Mouse (Mus musculus) heart, embryonic 13.5 days (tissue): ENCODE measurements around the gene Coq9. TPM values are rescaled to one million over a fixed set of nuclear protein-coding genes. Genes with fewer than 3 reads are reported as not detected.

ENCODE experiments used
- ATAC-seq: fragments of 200-750 bp; cut with Nextera tagmentation; 2 replicates; pipeline ENCODE4 v1.8.0; 2017; ENCODE audit warnings: moderate TSS enrichment; ENCODE audit not compliant: insufficient number of reproducible peaks, low FRiP score, low TSS enrichment; ENCODE audit errors: extremely low read depth
- H3K27ac ChIP-seq: fragments of 300-500 bp; sonication (generic); replicated peaks from 2 replicates; pipeline ENCODE4 v1.5.1; 2015; ENCODE audit warnings: moderate library complexity, mild to moderate bottlenecking, inconsistent platforms
- H3K27me3 ChIP-seq: fragments of 300-500 bp; sonication (generic); replicated peaks from 2 replicates; pipeline ENCODE4 v1.6.1; 2015; ENCODE audit warnings: mild to moderate bottlenecking, inconsistent platforms
- H3K36me3 ChIP-seq: fragments of 300-500 bp; sonication (generic); 2 replicates; pipeline ENCODE4 v1.6.1; 2015; ENCODE audit warnings: mild to moderate bottlenecking, inconsistent platforms
- H3K4me1 ChIP-seq: fragments of 300-500 bp; sonication (generic); 2 replicates; pipeline ENCODE4 v1.6.1; 2015; ENCODE audit warnings: inconsistent platforms
- H3K4me2 ChIP-seq: fragments of 300-500 bp; sonication (generic); 2 replicates; pipeline ENCODE4 v1.6.1; 2015; ENCODE audit warnings: inconsistent platforms, mild to moderate bottlenecking, moderate library complexity
- H3K4me3 ChIP-seq: fragments of 300-500 bp; sonication (generic); 2 replicates; pipeline ENCODE4 v1.5.1; 2015; ENCODE audit warnings: moderate library complexity, mild to moderate bottlenecking, inconsistent platforms
- H3K9ac ChIP-seq: fragments of 300-500 bp; sonication (generic); 2 replicates; pipeline ENCODE4 v1.6.1; 2015; ENCODE audit warnings: inconsistent platforms, mild to moderate bottlenecking, moderate library complexity
- H3K9me3 ChIP-seq: fragments of 300-500 bp; sonication (generic); 2 replicates; pipeline ENCODE4 v1.6.1; 2016; ENCODE audit warnings: inconsistent platforms
- WGBS: fragments of 180-500 bp; shearing (Covaris S2); methylation state at CpG from one replicate; pipeline ENCODE4 v1.1.7; 2015; ENCODE audit warnings: mixed read lengths; 5-methylcytosine and 5-hydroxymethylcytosine counted together
- polyA plus RNA-seq: library from polyadenylated mRNA; unstranded; fragments of >200 nt; fragmentation: Nextera tagmentation; extraction: Ambion mirVana; gene quantifications from 2 replicates; pipeline ENCODE4 v1.2.1, GENCODE M21; 2015

Coq9 gene
- polyA plus RNA-seq, 1 experiment from 2014 or later, result 133 TPM

GRCm38 (mm10) chr8:94871108-94871894 is 33.2 kb downstream of the Coq9 start:
- Histone ChIP-seq H3K27me3 (no peaks in the 10 kb centered on the region), H3K9me3 (no peaks in the 10 kb centered on the region), H3K4me1 (peaks cover 84% of the 10 kb centered on the region), H3K4me2 (peak overlapping the region; percentile 99), H3K9ac (peak overlapping the region; percentile 75), H3K4me3 (peak overlapping the region; percentile 51), H3K27ac (peak overlapping the region; percentile 73), H3K36me3 (peaks cover 25% of the 10 kb centered on the region)
- 8% methylated on average over 7 of the region's 7 CpGs for WGBS
- ATAC-seq, result 0 out of 2 replicates have a peak, but pooled peaks have one; percentile 9

DNA sequence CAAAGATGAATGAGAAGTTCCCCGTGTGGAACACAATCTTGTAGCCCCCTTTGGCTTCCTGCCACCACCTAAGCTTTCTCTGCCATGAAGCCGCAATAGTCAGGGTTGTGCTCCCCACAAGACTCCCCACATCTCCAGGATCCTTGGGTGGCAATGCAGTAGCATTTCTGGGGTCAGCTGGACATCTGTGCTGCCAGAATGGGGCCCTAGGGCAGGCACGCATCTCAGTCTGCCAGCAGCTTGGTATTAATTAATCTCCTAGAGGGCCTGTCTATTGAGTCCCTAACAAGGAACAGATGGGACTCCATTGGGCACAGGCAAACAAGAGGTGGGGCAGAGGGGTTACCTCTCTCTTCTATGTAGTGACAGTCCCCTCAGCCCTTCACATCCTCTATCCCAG is 34.0 kb downstream of the Coq9 start:
- Histone ChIP-seq H3K27me3 (no peaks in the 10 kb centered on the region), H3K4me1 (peaks cover 83% of the 10 kb centered on the region), H3K4me2 (peak overlapping the region; percentile 99), H3K36me3 (peaks cover 16% of the 10 kb centered on the region), H3K9ac (peak overlapping the region; percentile 75), H3K9me3 (no peaks in the 10 kb centered on the region), H3K4me3 (peak overlapping the region; percentile 9; the same call in 1 of the 2 replicates), H3K27ac (peak overlapping the region; percentile 73)
- no peak for ATAC-seq
- 45% methylated on average over 3 of the region's 3 CpGs for WGBS

DNA sequence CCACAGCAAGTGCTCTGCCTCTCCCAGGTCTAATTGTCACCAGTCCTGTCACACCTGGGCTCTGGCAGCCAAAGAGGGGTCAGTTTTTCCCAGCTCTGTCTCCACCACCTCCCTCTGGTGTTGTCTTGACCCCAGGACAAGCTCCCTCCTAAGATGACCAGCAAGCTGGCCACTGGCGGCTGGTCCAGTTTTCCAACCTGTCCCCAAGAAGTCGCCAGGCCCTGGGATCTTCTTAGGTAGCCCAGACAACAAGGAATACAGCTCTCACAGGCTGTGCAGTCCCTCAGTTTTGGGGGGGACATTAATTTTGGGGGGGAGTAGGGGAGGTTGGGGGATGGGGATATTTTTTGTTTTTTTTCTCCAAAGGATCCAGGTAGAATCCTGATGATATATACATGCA is 34.5 kb downstream of the Coq9 start:
- ATAC-seq, result no peak
- H3K36me3 ChIP-seq, result peaks cover 12% of the 10 kb centered on the region
- H3K9me3 ChIP-seq, result no peaks in the 10 kb centered on the region
- peaks cover 80% of the 10 kb centered on the region for H3K4me1 ChIP-seq
- 74% methylated on average over 2 of the region's 2 CpGs for WGBS
- peak overlapping the region; percentile 99 for H3K4me2 ChIP-seq
- peak overlapping the region; percentile 9; the same call in 1 of the 2 replicates for H3K4me3 ChIP-seq
- H3K9ac ChIP-seq, result peak overlapping the region; percentile 75; the same call in 1 of the 2 replicates
- peak overlapping the region; percentile 73; the same call in 1 of the 2 replicates for H3K27ac ChIP-seq
- H3K27me3 ChIP-seq, result no peaks in the 10 kb centered on the region

- Histone ChIP-seq H3K27ac (peak overlapping the region; percentile 84), H3K36me3 (peaks cover 5% of the 10 kb centered on the region; the same call in 1 of the 2 replicates), H3K4me1 (peaks cover 62% of the 10 kb centered on the region), H3K4me3 (peak overlapping the region; percentile 76), H3K9ac (peak overlapping the region; percentile 88), H3K4me2 (peak overlapping the region; percentile 99), H3K9me3 (no peaks in the 10 kb centered on the region), H3K27me3 (no peaks in the 10 kb centered on the region)
- no peak; the same call in 1 of the 2 replicates for ATAC-seq
- 4% methylated on average over 6 of the region's 6 CpGs for WGBS
Measured at GRCm38 (mm10) chr8:94874358-94874757, 36.2 kb downstream of the Coq9 start.

DNA sequence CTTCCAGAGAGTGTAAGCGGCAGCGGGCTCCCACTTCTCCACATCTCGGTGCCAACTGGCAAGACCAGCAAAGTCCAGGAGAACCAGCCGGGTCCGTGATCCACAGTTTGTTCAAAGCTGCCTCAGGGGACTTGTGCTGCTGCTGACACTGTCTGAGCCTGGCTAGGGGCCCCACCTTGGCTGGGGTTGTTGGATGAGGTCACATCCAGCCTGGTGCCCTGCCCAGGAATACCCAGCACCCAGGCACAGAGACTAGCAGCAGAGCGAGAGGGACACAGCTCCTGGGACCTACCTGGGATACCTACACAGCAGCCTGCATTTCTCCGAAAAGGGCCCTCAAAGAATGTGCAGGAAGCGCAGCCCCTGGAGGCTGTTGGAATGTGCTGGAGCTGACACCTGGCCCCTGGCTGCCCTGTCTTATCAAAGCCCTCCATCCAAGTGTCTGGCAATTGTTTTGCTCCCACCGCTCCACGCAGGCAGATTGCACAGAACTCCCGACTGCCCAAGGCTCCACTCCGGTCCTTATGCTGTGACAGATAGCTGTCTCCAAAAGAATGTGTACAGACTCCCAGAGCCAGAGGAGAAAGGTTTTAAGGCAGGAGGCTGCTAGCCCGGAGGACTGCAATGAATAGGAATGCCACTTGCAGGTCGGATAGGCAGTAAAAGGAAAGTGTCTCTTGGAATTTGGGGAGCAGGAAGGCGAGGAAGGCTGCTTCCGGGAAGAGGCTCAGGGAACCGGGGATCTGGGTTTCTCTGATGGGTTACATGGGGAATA is 37.2 kb downstream of the Coq9 start:
- no peaks in the 10 kb centered on the region for H3K27me3 ChIP-seq
- peak overlapping the region; percentile 88 for H3K9ac ChIP-seq
- peaks cover 53% of the 10 kb centered on the region for H3K4me1 ChIP-seq
- 4% methylated on average over 17 of the region's 17 CpGs for WGBS
- peak overlapping the region; percentile 99 for H3K4me2 ChIP-seq
- peak overlapping the region; percentile 84 for H3K27ac ChIP-seq
- H3K9me3 ChIP-seq, result no peaks in the 10 kb centered on the region
- peak overlapping the region; percentile 76 for H3K4me3 ChIP-seq
- no peaks in the 10 kb centered on the region for H3K36me3 ChIP-seq
- ATAC-seq, result no peak

DNA sequence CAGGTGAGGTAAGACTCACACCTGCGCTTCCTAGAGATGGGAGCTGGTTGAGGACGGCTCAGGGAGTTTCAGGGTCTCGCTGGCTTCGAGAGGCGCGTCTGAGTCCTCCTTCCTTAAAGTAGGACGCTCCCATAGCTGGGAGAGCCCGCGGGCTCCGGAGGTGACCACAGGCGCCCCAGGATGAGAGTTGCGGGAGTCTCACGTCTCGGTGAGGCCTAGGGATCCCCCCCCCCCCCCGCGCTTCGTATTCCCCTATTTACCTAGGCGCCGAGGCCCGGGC is 37.7 kb downstream of the Coq9 start:
- Histone ChIP-seq H3K9ac (peak overlapping the region; percentile 88), H3K4me2 (peak overlapping the region; percentile 99), H3K27me3 (no peaks in the 10 kb centered on the region), H3K9me3 (no peaks in the 10 kb centered on the region), H3K4me1 (peaks cover 48% of the 10 kb centered on the region), H3K4me3 (peak overlapping the region; percentile 76), H3K36me3 (no peaks in the 10 kb centered on the region), H3K27ac (peak overlapping the region; percentile 84)
- under 1% methylated on average over 12 of the region's 20 CpGs for WGBS
- ATAC-seq, result no peak; the same call in 1 of the 2 replicates

DNA sequence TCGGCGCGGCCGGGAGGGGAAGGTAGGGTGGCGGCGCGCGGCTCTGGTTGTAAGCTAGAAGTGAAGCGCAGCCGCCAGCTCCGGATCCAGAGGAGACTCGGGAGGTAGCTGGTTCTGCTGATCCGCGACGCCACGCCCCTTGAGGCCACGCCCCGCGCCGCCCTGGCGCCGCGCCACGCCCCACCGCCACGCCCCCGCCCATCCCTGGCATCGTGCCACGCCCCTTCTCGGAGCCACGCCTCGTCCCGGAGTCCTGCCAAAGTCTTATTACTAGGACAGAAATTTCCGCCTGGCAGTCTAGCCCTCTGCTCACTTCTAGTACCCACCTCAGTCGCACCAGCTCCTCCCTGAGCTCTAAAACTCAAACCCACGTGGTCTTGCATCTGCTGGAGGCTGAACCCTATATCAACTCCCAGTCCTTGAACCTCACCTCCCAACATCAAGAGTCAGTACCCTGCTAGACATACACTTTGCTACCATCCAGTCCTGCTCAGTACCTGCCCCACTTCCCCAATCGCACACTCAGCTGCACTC is 38.1 kb downstream of the Coq9 start, which contains the start of gene Dok4:
Dok4 (minus strand) TSS at position 134 of the 534 bp plus-strand sequence.
- Histone ChIP-seq H3K4me3 (peak within 1 kb of the TSS; percentile 76), H3K27ac (peak within 1 kb of the TSS; percentile 84), H3K4me2 (peak within 1 kb of the TSS; percentile 99), H3K4me1 (peaks cover 43% of the 10 kb centered on the region), H3K36me3 (no peaks in the 10 kb centered on the region), H3K9me3 (no peaks in the 10 kb centered on the region), H3K27me3 (no peaks in the 10 kb centered on the region), H3K9ac (peak within 1 kb of the TSS; percentile 88)
- peak; percentile 86 for ATAC-seq
- WGBS, result under 1% methylated on average over 30 of the region's 37 CpGs

- ATAC-seq, result no peak
- H3K9ac ChIP-seq, result no peak overlapping the region; the same call in 1 of the 2 replicates
- H3K36me3 ChIP-seq, result no peaks in the 10 kb centered on the region
- no peaks in the 10 kb centered on the region for H3K9me3 ChIP-seq
- peak overlapping the region; percentile 99 for H3K4me2 ChIP-seq
- H3K27me3 ChIP-seq, result no peaks in the 10 kb centered on the region
- peak overlapping the region; percentile 57 for H3K27ac ChIP-seq
- H3K4me1 ChIP-seq, result peaks cover 37% of the 10 kb centered on the region
- WGBS, result 54% methylated on average over 3 of the region's 3 CpGs
- H3K4me3 ChIP-seq, result no peak overlapping the region
Measured at GRCm38 (mm10) chr8:94876820-94877219, 38.7 kb downstream of the Coq9 start.

DNA sequence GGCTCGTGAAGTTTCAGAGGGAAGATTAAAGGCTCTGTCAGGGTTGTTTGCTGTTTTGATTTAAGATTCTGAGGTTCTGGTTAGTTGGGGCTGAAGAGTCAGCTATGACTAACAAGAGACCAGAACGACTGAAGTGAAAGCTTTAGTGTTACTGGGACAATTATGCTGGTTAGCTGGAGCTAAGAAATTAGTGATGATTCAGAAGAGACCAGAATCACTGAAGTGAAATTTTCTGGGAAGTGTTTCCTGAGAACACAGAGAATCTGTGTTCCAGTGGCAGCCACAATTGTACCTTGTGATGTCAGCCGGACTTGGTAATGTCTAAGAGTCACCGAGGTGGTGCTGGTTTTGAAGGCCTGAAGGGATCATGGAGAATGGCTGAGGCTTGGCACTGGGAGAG is 42.6 kb downstream of the Coq9 start:
- no peak overlapping the region for H3K4me2 ChIP-seq
- WGBS, result 53% methylated on average over 4 of the region's 4 CpGs
- no peak overlapping the region for H3K9ac ChIP-seq
- H3K9me3 ChIP-seq, result no peaks in the 10 kb centered on the region
- H3K27me3 ChIP-seq, result no peaks in the 10 kb centered on the region
- no peaks in the 10 kb centered on the region for H3K36me3 ChIP-seq
- H3K27ac ChIP-seq, result no peak overlapping the region
- peaks cover 8% of the 10 kb centered on the region for H3K4me1 ChIP-seq
- ATAC-seq, result no peak
- H3K4me3 ChIP-seq, result no peak overlapping the region

GRCm38 (mm10) chr8:94888383-94889036 is 50.4 kb downstream of the Coq9 start:
- peak overlapping the region; percentile 23; the same call in 1 of the 2 replicates for H3K4me3 ChIP-seq
- no peak for ATAC-seq

DNA sequence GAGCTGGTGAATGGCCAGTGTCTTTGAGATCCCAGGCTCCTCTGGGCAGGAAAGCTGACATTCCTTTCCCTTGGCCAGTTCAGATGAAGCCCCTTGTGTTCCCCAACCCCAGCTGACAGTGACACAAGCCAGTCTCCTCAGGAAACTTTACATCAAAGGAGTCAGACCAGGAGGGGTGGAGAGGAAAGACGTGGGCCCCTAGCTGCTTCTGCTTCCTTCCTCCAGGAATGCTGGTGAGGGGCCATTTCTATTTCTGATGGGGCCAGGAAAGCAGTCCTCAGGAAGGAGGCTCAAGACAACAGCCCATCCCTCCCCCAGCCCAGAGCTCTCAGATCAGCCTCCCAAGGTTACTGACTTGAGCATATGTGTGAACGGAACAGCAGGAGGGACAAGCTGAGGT is 54.8 kb downstream of the Coq9 start:
- no peaks in the 10 kb centered on the region for H3K27me3 ChIP-seq
- H3K4me3 ChIP-seq, result no peak overlapping the region
- WGBS, result 10% methylated on average over 2 of the region's 2 CpGs
- ATAC-seq, result peak; percentile 13; the same call in 1 of the 2 replicates
- peaks cover 24% of the 10 kb centered on the region for H3K4me1 ChIP-seq
- H3K27ac ChIP-seq, result peak overlapping the region; percentile 69
- no peaks in the 10 kb centered on the region for H3K9me3 ChIP-seq
- H3K4me2 ChIP-seq, result no peak overlapping the region
- no peaks in the 10 kb centered on the region for H3K36me3 ChIP-seq
- H3K9ac ChIP-seq, result no peak overlapping the region

More at GRCm38 (mm10) chr8:94888383-94889036, 50.4 kb downstream of the Coq9 start:
- Histone ChIP-seq H3K4me2 (peak overlapping the region; percentile 55), H3K36me3 (no peaks in the 10 kb centered on the region), H3K9ac (peak overlapping the region; percentile 50; the same call in 1 of the 2 replicates), H3K4me1 (peaks cover 22% of the 10 kb centered on the region), H3K27me3 (no peaks in the 10 kb centered on the region), H3K9me3 (no peaks in the 10 kb centered on the region), H3K27ac (no peak overlapping the region)
- WGBS, result 36% methylated on average over 14 of the region's 14 CpGs
